22 mouse cellular contexts compared by ENCODE assay signal in the genomic region with DNA sequence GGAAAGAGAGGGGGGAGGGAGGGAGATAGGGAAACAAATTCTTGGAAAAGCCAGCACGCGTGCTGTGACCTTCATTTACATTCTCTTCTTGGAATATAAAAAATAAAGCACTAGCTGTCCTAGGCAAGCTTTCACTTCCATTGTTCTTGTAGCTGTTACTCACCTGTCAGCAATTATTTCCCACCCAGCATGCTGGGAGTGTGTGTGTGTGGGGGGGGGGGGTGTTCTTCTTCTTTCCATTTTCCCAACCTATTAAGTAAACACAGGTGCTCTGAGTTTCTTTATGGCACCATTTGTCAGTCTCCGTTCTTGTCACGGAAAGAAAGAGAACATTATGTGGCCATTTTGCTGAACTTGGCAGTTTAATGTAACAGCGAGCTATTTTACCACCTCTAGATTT.
DNase-seq lines count a peak whose midpoint lies in the region; ATAC-seq and TF ChIP-seq lines count a peak whose summit lies in the region.
"Had no signal": no experiment of that assay in that cellular context is flagged by ENCODE, and none has a peak within 500 bp of the region (broad histone marks: within the 10 kb centered on the region; RNA-seq: fewer than 3 reads in every experiment).

No protein-coding gene starts in this region.

- H3K27me3 ChIP-seq in heart, embryonic 10.5 days (ENCODE audit: insufficient read depth, poor library complexity, severe bottlenecking): no peaks in the 10 kb centered on the region
- H3K27me3 ChIP-seq in limb, embryonic 10.5 days (ENCODE audit: low read depth, poor library complexity, severe bottlenecking): no peaks in the 10 kb centered on the region
- no peaks in the 10 kb centered on the region for H3K27me3 ChIP-seq in stomach, postnatal 0 days (ENCODE audit: control insufficient read depth, insufficient read depth, low read length)
- H3K27me3 ChIP-seq: hindbrain, embryonic 15.5 days; limb, embryonic 15.5 days; midbrain, embryonic 12.5 days had no signal

- H3K9ac ChIP-seq in stomach, postnatal 0 days (ENCODE audit: low read length): no peak overlapping the region
- H3K9ac ChIP-seq: forebrain, postnatal 0 days; hindbrain, embryonic 15.5 days; limb, embryonic 15.5 days; midbrain, embryonic 12.5 days had no signal

- H3K27ac ChIP-seq in heart, embryonic 10.5 days: no peak overlapping the region
- H3K27ac ChIP-seq in limb, embryonic 10.5 days: peak overlapping the region; percentile 70; the same call in 1 of the 2 replicates
- H3K27ac ChIP-seq in stomach, postnatal 0 days (replicated peaks): no peak overlapping the region; the same call in 1 of the 2 replicates
- H3K27ac ChIP-seq: hindbrain, embryonic 15.5 days; limb, embryonic 15.5 days; midbrain, embryonic 12.5 days had no signal

- 0 out of 2 replicates have a peak, but pooled peaks have one; percentile 32 for ATAC-seq in stomach, postnatal 0 days (ENCODE audit: low FRiP score, low TSS enrichment)
- ATAC-seq: CD4-positive, CD25-positive, alpha-beta regulatory T cell, adult 4 months; forebrain, postnatal 0 days had no signal

- no peak for TF ChIP-seq EP300 in stomach, postnatal 0 days (optimal IDR thresholded peaks at IDR 0.05)

- peaks cover 7% of the 10 kb centered on the region for H3K9me3 ChIP-seq in heart, embryonic 10.5 days
- H3K9me3 ChIP-seq in limb, embryonic 10.5 days (replicated peaks): no peaks in the 10 kb centered on the region; the same call in 1 of the 2 replicates
- no peaks in the 10 kb centered on the region for H3K9me3 ChIP-seq in stomach, postnatal 0 days (ENCODE audit: control insufficient read depth, low read length)
- H3K9me3 ChIP-seq: hindbrain, embryonic 15.5 days; midbrain, embryonic 12.5 days had no signal

- H3K36me3 ChIP-seq in heart, embryonic 10.5 days: no peaks in the 10 kb centered on the region
- H3K36me3 ChIP-seq in limb, embryonic 10.5 days: no peaks in the 10 kb centered on the region
- H3K36me3 ChIP-seq in stomach, postnatal 0 days (ENCODE audit: control insufficient read depth, insufficient read depth, low read length): no peaks in the 10 kb centered on the region
- H3K36me3 ChIP-seq: hindbrain, embryonic 15.5 days; limb, embryonic 15.5 days; midbrain, embryonic 12.5 days had no signal

- peak; percentile 19 for DNase-seq in heart, embryonic 10.5 days (ENCODE audit: low spot score)
- DNase-seq in heart, postnatal 36 days: no peak
- peak; percentile 15 for DNase-seq in brain, adult 2 months (ENCODE audit: low read depth, low spot score)
- DNase-seq in limb, embryonic 10.5 days (ENCODE audit: low spot score): no peak
- DNase-seq in stomach, postnatal 0 days (ENCODE audit: low spot score): no peak
- DNase-seq in ovary, postnatal 10 days (ENCODE audit: low spot score): no peak
- DNase-seq in T-cell, adult 2 months (ENCODE audit: low spot score): no peak
- DNase-seq: adrenal gland, adult 2 months; cerebellum, adult 2 months; cerebellum, postnatal 36 days; forebrain, postnatal 0 days; gastrocnemius, postnatal 25 days; heart, adult 18-20 months; kidney, postnatal 4 days; lung, postnatal 14 days; right cerebral cortex, postnatal 14 days; thymus, adult 18-20 months; thymus, postnatal 36 days had no signal

- peaks cover 20% of the 10 kb centered on the region for H3K4me1 ChIP-seq in heart, embryonic 10.5 days
- H3K4me1 ChIP-seq in limb, embryonic 10.5 days: peaks cover 49% of the 10 kb centered on the region
- H3K4me1 ChIP-seq in stomach, postnatal 0 days (replicated peaks; ENCODE audit: control insufficient read depth, insufficient read depth): 0 out of 2 replicates have a peak, but pooled peaks cover 7% of the 10 kb centered on the region

- 69% methylated on average over 5 of the region's 5 CpGs for WGBS in heart, embryonic 10.5 days
- WGBS in limb, embryonic 10.5 days: 70% methylated on average over 5 of the region's 5 CpGs
- 38% methylated on average over 5 of the region's 5 CpGs for WGBS in stomach, postnatal 0 days

- TF ChIP-seq CTCF in stomach, postnatal 0 days (IDR thresholded peaks at IDR 0.05; ENCODE audit: low read depth): no peak

- no peak overlapping the region for H3K4me2 ChIP-seq in stomach, postnatal 0 days (replicated peaks; ENCODE audit: low read depth)
- H3K4me2 ChIP-seq: hindbrain, embryonic 15.5 days; limb, embryonic 15.5 days; midbrain, embryonic 12.5 days had no signal

- intact Hi-C loops in heart, postnatal 36 days (cut with DNase I): no loop called here

- no peak overlapping the region for H3K4me3 ChIP-seq in heart, embryonic 10.5 days
- H3K4me3 ChIP-seq in limb, embryonic 10.5 days: no peak overlapping the region
- no peak overlapping the region for H3K4me3 ChIP-seq in stomach, postnatal 0 days (ENCODE audit: low read depth, low read length)
- H3K4me3 ChIP-seq: hindbrain, embryonic 15.5 days; limb, embryonic 15.5 days; midbrain, embryonic 12.5 days had no signal

Comparison
In these comparisons a context has a peak if more than half of its experiments do, and no peak if none do; other contexts are left out.
1. DNase-seq: peak in heart, embryonic 10.5 days (single experiment) and brain, adult 2 months (single experiment); none in heart, postnatal 36 days (0 of 2), limb, embryonic 10.5 days (single experiment), stomach, postnatal 0 days (single experiment), ovary, postnatal 10 days (single experiment) and T-cell, adult 2 months (single experiment).